Mouse (Mus musculus): ENCODE data around the gene Pck1. TPM values are rescaled to one million over a fixed set of nuclear protein-coding genes. Genes with fewer than 3 reads are reported as not detected.
"Not testable (repeated sequence)": the region's sequence is repeated elsewhere in the genome, so short reads cannot be mapped to it uniquely, and the experiment has no call there.

Pck1 gene
- 0.09 and 0.13 TPM in 2 replicates for polyA plus RNA-seq (2014; fragmentation: Nextera tagmentation; extraction: Ambion mirVana)

- Histone ChIP-seq H3K9me3 (ENCODE audit: control insufficient read depth, low read length) (no peaks in the 10 kb centered on the region), H3K27ac (replicated peaks; ENCODE audit: low read depth, low read length) (no peak within 1 kb of the TSS), H3K9ac (ENCODE audit: low read depth, low read length) (no peak within 1 kb of the TSS), H3K4me1 (ENCODE audit: control insufficient read depth, insufficient read depth, low read length) (no peaks in the 10 kb centered on the region), H3K27me3 (replicated peaks; ENCODE audit: control insufficient read depth, insufficient read depth, low read length) (no peaks in the 10 kb centered on the region), H3K4me2 (ENCODE audit: low read depth, low read length) (no peak within 1 kb of the TSS), H3K36me3 (ENCODE audit: control insufficient read depth, insufficient read depth, low read length) (no peaks in the 10 kb centered on the region), H3K4me3 (ENCODE audit: low read depth, low read length) (no peak within 1 kb of the TSS)
- ATAC-seq (ENCODE audit: low read depth) (no peak), DNase-seq (ENCODE audit: low spot score) (no peak)
- 83% methylated on average over 13 of the region's 13 CpGs for whole genome bisulfite sequencing
Measured at GRCm38 (mm10) chr2:173152436-173153151, at the start of gene Pck1. Gene Pck1 (plus strand): TSS chr2:173153048.

GRCm38 (mm10) chr2:173106409-173106808, 46.4 kb upstream of the Pck1 start:
- Histone ChIP-seq H3K4me3 (ENCODE audit: low read depth, low read length) (no peak overlapping the region), H3K27me3 (replicated peaks; ENCODE audit: control insufficient read depth, insufficient read depth, low read length) (no peaks in the 10 kb centered on the region), H3K27ac (replicated peaks; ENCODE audit: low read depth, low read length) (no peak overlapping the region), H3K4me1 (ENCODE audit: control insufficient read depth, insufficient read depth, low read length) (no peaks in the 10 kb centered on the region), H3K4me2 (ENCODE audit: low read depth, low read length) (no peak overlapping the region), H3K9ac (ENCODE audit: low read depth, low read length) (no peak overlapping the region), H3K36me3 (ENCODE audit: control insufficient read depth, insufficient read depth, low read length) (no peaks in the 10 kb centered on the region), H3K9me3 (ENCODE audit: control insufficient read depth, low read length) (no peaks in the 10 kb centered on the region)
- 76% methylated on average over 9 of the region's 9 CpGs for WGBS
- DNase-seq (ENCODE audit: low spot score) (no peak), ATAC-seq (ENCODE audit: low read depth) (no peak)

DNA sequence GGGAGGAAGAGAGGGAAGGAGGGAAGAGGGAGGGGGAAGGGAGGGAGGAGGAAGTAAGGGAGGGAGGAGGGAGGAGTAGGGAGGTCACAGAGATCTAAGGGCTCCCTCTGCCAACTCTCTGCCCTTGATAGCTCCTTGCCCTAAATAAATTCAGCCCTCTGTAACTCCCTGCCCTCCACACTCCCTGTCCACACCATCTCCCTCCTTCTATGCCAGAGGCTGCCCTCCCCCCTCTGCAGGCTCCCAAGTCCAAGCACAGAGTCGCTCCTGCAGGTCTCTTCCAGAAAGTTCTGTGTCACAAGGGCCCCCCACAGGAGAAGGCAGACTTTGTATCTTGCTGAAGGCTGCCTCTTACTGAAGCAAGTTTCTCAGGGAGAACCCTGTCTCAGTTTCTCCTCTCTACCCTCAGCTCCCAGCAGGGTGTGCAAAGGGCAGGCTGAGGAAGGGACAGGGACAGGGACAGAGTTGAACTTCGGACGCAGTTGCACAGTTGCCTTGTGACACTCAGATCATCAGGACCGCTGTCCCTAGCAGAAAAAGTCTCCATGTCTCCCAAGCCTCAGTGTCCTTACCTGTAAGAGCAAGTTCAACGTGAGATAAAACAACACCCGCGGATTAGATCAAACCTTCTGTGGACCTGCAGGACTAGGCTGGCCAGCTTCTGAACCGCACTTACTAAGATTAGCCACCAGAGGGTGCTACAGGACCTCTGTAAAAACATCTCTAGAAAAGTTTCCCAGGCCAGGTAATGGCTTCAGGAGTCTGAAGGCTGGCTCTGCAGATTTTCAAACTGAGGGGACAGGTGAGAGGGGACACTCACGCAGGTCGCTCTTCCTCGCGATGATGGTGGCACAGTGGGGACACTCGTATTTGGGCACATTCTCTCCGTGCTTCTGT, 45.7 kb upstream of the Pck1 start:
- H3K9me3 ChIP-seq (ENCODE audit: control insufficient read depth, low read length): no peaks in the 10 kb centered on the region
- no peaks in the 10 kb centered on the region for H3K4me1 ChIP-seq (ENCODE audit: control insufficient read depth, insufficient read depth, low read length)
- H3K27me3 ChIP-seq (replicated peaks; ENCODE audit: control insufficient read depth, insufficient read depth, low read length): no peaks in the 10 kb centered on the region
- ATAC-seq (ENCODE audit: low read depth) (peak; percentile 57; the same call in 1 of the 2 replicates), DNase-seq (ENCODE audit: low spot score) (peak; percentile 77)
- H3K27ac ChIP-seq (replicated peaks; ENCODE audit: low read depth, low read length): no peak overlapping the region
- H3K9ac ChIP-seq (ENCODE audit: low read depth, low read length): no peak overlapping the region
- no peaks in the 10 kb centered on the region for H3K36me3 ChIP-seq (ENCODE audit: control insufficient read depth, insufficient read depth, low read length)
- no peak overlapping the region for H3K4me3 ChIP-seq (ENCODE audit: low read depth, low read length)
- H3K4me2 ChIP-seq (ENCODE audit: low read depth, low read length): no peak overlapping the region
- 16% methylated on average over 14 of the region's 14 CpGs for WGBS

GRCm38 (mm10) chr2:173108509-173109190, 44.2 kb upstream of the Pck1 start:
- no peaks in the 10 kb centered on the region for H3K27me3 ChIP-seq (replicated peaks; ENCODE audit: control insufficient read depth, insufficient read depth, low read length)
- DNase-seq (ENCODE audit: low spot score) (no peak), ATAC-seq (ENCODE audit: low read depth) (no peak)
- 69% methylated on average over 6 of the region's 6 CpGs for WGBS
- H3K9me3 ChIP-seq (ENCODE audit: control insufficient read depth, low read length): no peaks in the 10 kb centered on the region
- H3K4me1 ChIP-seq (ENCODE audit: control insufficient read depth, insufficient read depth, low read length): no peaks in the 10 kb centered on the region
- H3K27ac ChIP-seq (replicated peaks; ENCODE audit: low read depth, low read length): no peak overlapping the region
- no peak overlapping the region for H3K4me3 ChIP-seq (ENCODE audit: low read depth, low read length)
- no peaks in the 10 kb centered on the region for H3K36me3 ChIP-seq (ENCODE audit: control insufficient read depth, insufficient read depth, low read length)
- H3K9ac ChIP-seq (ENCODE audit: low read depth, low read length): no peak overlapping the region
- no peak overlapping the region for H3K4me2 ChIP-seq (ENCODE audit: low read depth, low read length)

GRCm38 (mm10) chr2:173109510-173109909, 43.3 kb upstream of the Pck1 start:
- Histone ChIP-seq H3K27me3 (replicated peaks; ENCODE audit: control insufficient read depth, insufficient read depth, low read length) (no peaks in the 10 kb centered on the region), H3K9me3 (ENCODE audit: control insufficient read depth, low read length) (0 out of 2 replicates have a peak, but pooled peaks cover 2% of the 10 kb centered on the region), H3K36me3 (ENCODE audit: control insufficient read depth, insufficient read depth, low read length) (no peaks in the 10 kb centered on the region), H3K9ac (ENCODE audit: low read depth, low read length) (no peak overlapping the region), H3K27ac (replicated peaks; ENCODE audit: low read depth, low read length) (no peak overlapping the region), H3K4me3 (ENCODE audit: low read depth, low read length) (no peak overlapping the region), H3K4me1 (ENCODE audit: control insufficient read depth, insufficient read depth, low read length) (no peaks in the 10 kb centered on the region), H3K4me2 (ENCODE audit: low read depth, low read length) (no peak overlapping the region)
- 92% methylated on average over 7 of the region's 7 CpGs for WGBS
- DNase-seq (ENCODE audit: low spot score) (no peak), ATAC-seq (ENCODE audit: low read depth) (no peak)

- H3K9ac ChIP-seq (ENCODE audit: low read depth, low read length): no peak overlapping the region
- ATAC-seq (ENCODE audit: low read depth): no peak
- H3K4me1 ChIP-seq (ENCODE audit: control insufficient read depth, insufficient read depth, low read length): no peaks in the 10 kb centered on the region
- no peak for DNase-seq (ENCODE audit: low spot score)
- H3K27ac ChIP-seq (replicated peaks; ENCODE audit: low read depth, low read length): no peak overlapping the region
- 0 out of 2 replicates have a peak, but pooled peaks cover 2% of the 10 kb centered on the region for H3K9me3 ChIP-seq (ENCODE audit: control insufficient read depth, low read length)
- WGBS: 88% methylated on average over 9 of the region's 9 CpGs
- no peak overlapping the region for H3K4me3 ChIP-seq (ENCODE audit: low read depth, low read length)
- H3K36me3 ChIP-seq (ENCODE audit: control insufficient read depth, insufficient read depth, low read length): no peaks in the 10 kb centered on the region
- no peaks in the 10 kb centered on the region for H3K27me3 ChIP-seq (replicated peaks; ENCODE audit: control insufficient read depth, insufficient read depth, low read length)
- no peak overlapping the region for H3K4me2 ChIP-seq (ENCODE audit: low read depth, low read length)
Measured at GRCm38 (mm10) chr2:173110571-173110970, 42.3 kb upstream of the Pck1 start.

DNA sequence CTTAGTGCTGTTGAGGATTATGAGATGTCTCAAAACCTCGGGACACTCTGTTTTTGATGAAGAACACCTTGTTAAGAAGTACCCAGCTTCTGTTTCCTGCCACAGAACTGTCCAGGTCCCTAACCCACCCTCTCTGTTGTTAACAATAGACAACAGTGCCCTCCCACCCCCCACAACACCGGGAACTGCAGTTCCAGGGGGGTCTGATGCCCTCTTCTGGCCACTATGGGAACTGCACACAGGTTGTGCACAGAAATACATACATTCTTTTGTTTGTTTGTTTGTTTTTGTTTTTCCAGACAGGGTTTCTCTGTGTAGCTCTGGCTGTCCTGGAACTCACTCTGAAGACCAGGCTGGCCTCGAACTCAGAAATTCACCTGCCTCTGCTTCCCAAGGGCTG, 39.1 kb upstream of the Pck1 start:
- H3K27me3 ChIP-seq (replicated peaks; ENCODE audit: control insufficient read depth, insufficient read depth, low read length); H3K27ac ChIP-seq (replicated peaks; ENCODE audit: low read depth, low read length); H3K9me3 ChIP-seq (ENCODE audit: control insufficient read depth, low read length); H3K4me1 ChIP-seq (ENCODE audit: control insufficient read depth, insufficient read depth, low read length); DNase-seq (ENCODE audit: low spot score); H3K4me2 ChIP-seq (ENCODE audit: low read depth, low read length); ATAC-seq (ENCODE audit: low read depth); H3K36me3 ChIP-seq (ENCODE audit: control insufficient read depth, insufficient read depth, low read length); H3K9ac ChIP-seq (ENCODE audit: low read depth, low read length); H3K4me3 ChIP-seq (ENCODE audit: low read depth, low read length): not testable (repeated sequence)
- 65% methylated on average over 3 of the region's 3 CpGs for WGBS

DNA sequence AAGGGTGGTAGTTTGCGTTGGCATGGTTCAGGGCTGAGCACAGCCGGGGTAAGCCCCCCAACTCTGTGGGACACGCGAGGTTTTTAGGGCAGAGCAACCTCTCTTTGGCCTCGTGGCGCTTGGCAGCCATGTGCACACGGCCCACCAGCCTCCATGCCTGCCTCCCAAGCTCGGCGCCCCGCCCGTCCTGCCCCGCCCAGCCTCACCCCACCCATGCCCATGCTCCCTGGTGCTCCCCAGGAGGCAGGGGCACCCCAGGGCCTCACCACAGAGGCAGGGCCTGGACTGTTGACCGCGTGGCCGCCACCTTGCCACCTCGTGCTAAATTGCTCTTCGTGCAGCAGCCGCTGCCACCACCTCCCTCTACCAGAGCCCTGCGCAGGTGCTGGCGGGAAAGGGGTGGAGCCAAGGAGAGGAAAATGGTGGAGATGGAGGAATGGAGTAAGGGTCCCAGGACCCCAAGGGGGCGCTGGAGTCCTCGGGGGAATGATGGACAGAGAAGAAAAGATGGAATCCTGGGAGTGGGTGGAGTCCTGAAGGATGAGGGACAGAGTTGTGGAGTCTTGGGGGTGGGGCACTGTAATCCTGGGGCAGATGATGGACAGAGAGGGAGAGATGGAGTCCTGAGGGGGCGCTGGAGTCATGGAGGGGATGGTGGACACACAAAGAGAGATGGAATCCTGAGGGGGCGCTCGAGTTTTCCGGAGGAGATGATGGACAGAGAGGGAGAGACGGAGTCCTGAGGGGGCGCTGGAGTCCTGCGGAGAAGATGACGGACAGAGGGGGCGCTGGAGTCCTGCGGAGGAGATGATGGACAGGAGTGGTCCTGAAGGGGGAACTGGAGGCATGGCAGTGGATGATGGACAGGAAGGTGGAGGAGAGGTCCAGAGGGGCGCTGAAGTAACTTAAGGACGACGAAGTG, 33.6 kb upstream of the Pck1 start, which contains the start of gene Ctcfl:
Ctcfl (minus strand) TSS at position 503 of the 922 bp plus-strand sequence.
- no peak within 1 kb of the TSS for H3K9ac ChIP-seq (ENCODE audit: low read depth, low read length)
- no peaks in the 10 kb centered on the region for H3K9me3 ChIP-seq (ENCODE audit: control insufficient read depth, low read length)
- DNase-seq (ENCODE audit: low spot score): no peak
- WGBS: 90% methylated on average over 32 of the region's 35 CpGs
- H3K4me3 ChIP-seq (ENCODE audit: low read depth, low read length): no peak within 1 kb of the TSS
- peaks cover 4% of the 10 kb centered on the region for H3K4me1 ChIP-seq (ENCODE audit: control insufficient read depth, insufficient read depth, low read length)
- no peak within 1 kb of the TSS for H3K4me2 ChIP-seq (ENCODE audit: low read depth, low read length)
- no peaks in the 10 kb centered on the region for H3K27me3 ChIP-seq (replicated peaks; ENCODE audit: control insufficient read depth, insufficient read depth, low read length)
- no peak within 1 kb of the TSS for H3K27ac ChIP-seq (replicated peaks; ENCODE audit: low read depth, low read length)
- no peaks in the 10 kb centered on the region for H3K36me3 ChIP-seq (ENCODE audit: control insufficient read depth, insufficient read depth, low read length)
- ATAC-seq (ENCODE audit: low read depth): no peak
